Mouse (Mus musculus): ENCODE results near the gene Adh6a. TPM values are rescaled to one million over a fixed set of nuclear protein-coding genes. Genes with fewer than 3 reads are reported as not detected.

Gene Adh6a
- total and polyA plus RNA-seq, 3 experiments = not detected

- H3K27me3 ChIP-seq (ENCODE audit: control insufficient read depth, insufficient read depth, low read length) = no peaks in the 10 kb centered on the region
- intact Hi-C loops (cut with DNase I) = loop anchor here (2.0 kb wide), 1 partner anchor 65 kb away; no protein-coding TSS in a partner anchor
Measured at GRCm38 (mm10) chr3:138305486-138306289, 7.4 kb upstream of the Adh6a start.

GRCm38 (mm10) chr3:138306290-138306683, 6.8 kb upstream of the Adh6a start:
- WGBS = 58% methylated on average over 8 of the region's 8 CpGs
- no peak for DNase-seq
- intact Hi-C loops (cut with DNase I) = no loop called here
- Histone ChIP-seq H3K79me2 (replicated peaks; ENCODE audit: control insufficient read depth, insufficient read depth, low read length) (no peaks in the 10 kb centered on the region), H3K4me3 (no peak overlapping the region), H3K27me3 (ENCODE audit: control insufficient read depth, insufficient read depth, low read length) (no peaks in the 10 kb centered on the region), H3K27ac (no peak overlapping the region), H3K4me1 (ENCODE audit: control insufficient read depth, insufficient read depth, low read length) (peaks cover 10% of the 10 kb centered on the region), H3K9ac (ENCODE audit: low read depth, low read length) (no peak overlapping the region), H3K36me3 (ENCODE audit: control insufficient read depth, insufficient read depth, low read length) (no peaks in the 10 kb centered on the region)
- TF ChIP-seq POLR2A (IDR thresholded peaks at IDR 0.05; ENCODE audit: insufficient read depth, low read depth, low read length) (no peak), EP300 (IDR thresholded peaks at IDR 0.05; ENCODE audit: insufficient read depth, low read depth, low read length) (no peak), CTCF (IDR thresholded peaks at IDR 0.05) (no peak)

More at GRCm38 (mm10) chr3:138305486-138306289, 7.4 kb upstream of the Adh6a start:
- Histone ChIP-seq H3K4me1 (ENCODE audit: control insufficient read depth, insufficient read depth, low read length) (peaks cover 10% of the 10 kb centered on the region), H3K36me3 (ENCODE audit: control insufficient read depth, insufficient read depth, low read length) (no peaks in the 10 kb centered on the region), H3K79me2 (replicated peaks; ENCODE audit: control insufficient read depth, insufficient read depth, low read length) (no peaks in the 10 kb centered on the region), H3K4me3 (no peak overlapping the region), H3K9ac (ENCODE audit: low read depth, low read length) (no peak overlapping the region), H3K27ac (no peak overlapping the region)
- TF ChIP-seq EP300 (IDR thresholded peaks at IDR 0.05; ENCODE audit: insufficient read depth, low read depth, low read length) (no peak), CTCF (IDR thresholded peaks at IDR 0.05) (no peak), POLR2A (IDR thresholded peaks at IDR 0.05; ENCODE audit: insufficient read depth, low read depth, low read length) (no peak)
- no peak for DNase-seq
- WGBS = 77% methylated on average over 10 of the region's 10 CpGs

GRCm38 (mm10) chr3:138309910-138310309, 3.2 kb upstream of the Adh6a start:
- no peaks in the 10 kb centered on the region for H3K27me3 ChIP-seq (ENCODE audit: control insufficient read depth, insufficient read depth, low read length)
- intact Hi-C loops (cut with DNase I) = no loop called here
- 89% methylated on average over 8 of the region's 8 CpGs for WGBS
- no peaks in the 10 kb centered on the region for H3K79me2 ChIP-seq (replicated peaks; ENCODE audit: control insufficient read depth, insufficient read depth, low read length)
- H3K4me3 ChIP-seq = no peak overlapping the region
- TF ChIP-seq CTCF (IDR thresholded peaks at IDR 0.05) = no peak
- no peak for TF ChIP-seq POLR2A (IDR thresholded peaks at IDR 0.05; ENCODE audit: insufficient read depth, low read depth, low read length)
- no peak for TF ChIP-seq EP300 (IDR thresholded peaks at IDR 0.05; ENCODE audit: insufficient read depth, low read depth, low read length)
- no peak for DNase-seq
- no peaks in the 10 kb centered on the region for H3K36me3 ChIP-seq (ENCODE audit: control insufficient read depth, insufficient read depth, low read length)
- H3K9ac ChIP-seq (ENCODE audit: low read depth, low read length) = no peak overlapping the region
- no peak overlapping the region for H3K27ac ChIP-seq
- H3K4me1 ChIP-seq (ENCODE audit: control insufficient read depth, insufficient read depth, low read length) = peaks cover under 1% of the 10 kb centered on the region; the same call in 1 of the 2 replicates

- TF ChIP-seq CTCF (IDR thresholded peaks at IDR 0.05) (peak; percentile 48), EP300 (IDR thresholded peaks at IDR 0.05; ENCODE audit: insufficient read depth, low read depth, low read length) (no peak)
- 85% methylated on average over 6 of the region's 6 CpGs for WGBS
Measured at GRCm38 (mm10) chr3:138311015-138311414, 2.1 kb upstream of the Adh6a start.

GRCm38 (mm10) chr3:138316908-138317472, 3.9 kb downstream of the Adh6a start:
- intact Hi-C loops (cut with DNase I) = no loop called here
- TF ChIP-seq EP300 (IDR thresholded peaks at IDR 0.05; ENCODE audit: insufficient read depth, low read depth, low read length) (no peak), POLR2A (IDR thresholded peaks at IDR 0.05; ENCODE audit: insufficient read depth, low read depth, low read length) (no peak)

More at GRCm38 (mm10) chr3:138311015-138311414, 2.1 kb upstream of the Adh6a start:
- intact Hi-C loops (cut with DNase I) = no loop called here
- H3K4me1 ChIP-seq (ENCODE audit: control insufficient read depth, insufficient read depth, low read length) = no peaks in the 10 kb centered on the region
- no peaks in the 10 kb centered on the region for H3K79me2 ChIP-seq (replicated peaks; ENCODE audit: control insufficient read depth, insufficient read depth, low read length)
- H3K27ac ChIP-seq = no peak overlapping the region
- DNase-seq = no peak
- H3K9ac ChIP-seq (ENCODE audit: low read depth, low read length) = no peak overlapping the region
- no peaks in the 10 kb centered on the region for H3K36me3 ChIP-seq (ENCODE audit: control insufficient read depth, insufficient read depth, low read length)
- no peak overlapping the region for H3K4me3 ChIP-seq
- no peaks in the 10 kb centered on the region for H3K27me3 ChIP-seq (ENCODE audit: control insufficient read depth, insufficient read depth, low read length)

GRCm38 (mm10) chr3:138325001-138325400, 11.9 kb downstream of the Adh6a start:
- intact Hi-C loops (cut with DNase I) = no loop called here

More at GRCm38 (mm10) chr3:138316908-138317472, 3.9 kb downstream of the Adh6a start:
- no peaks in the 10 kb centered on the region for H3K79me2 ChIP-seq (replicated peaks; ENCODE audit: control insufficient read depth, insufficient read depth, low read length)
- 85% methylated on average over 2 of the region's 2 CpGs for WGBS
- no peaks in the 10 kb centered on the region for H3K27me3 ChIP-seq (ENCODE audit: control insufficient read depth, insufficient read depth, low read length)
- H3K4me3 ChIP-seq = no peak overlapping the region
- H3K27ac ChIP-seq = no peak overlapping the region
- H3K36me3 ChIP-seq (ENCODE audit: control insufficient read depth, insufficient read depth, low read length) = no peaks in the 10 kb centered on the region
- H3K9ac ChIP-seq (ENCODE audit: low read depth, low read length) = no peak overlapping the region
- DNase-seq = no peak
- no peaks in the 10 kb centered on the region for H3K4me1 ChIP-seq (ENCODE audit: control insufficient read depth, insufficient read depth, low read length)

More at GRCm38 (mm10) chr3:138325001-138325400, 11.9 kb downstream of the Adh6a start:
- no peaks in the 10 kb centered on the region for H3K4me1 ChIP-seq (ENCODE audit: control insufficient read depth, insufficient read depth, low read length)
- DNase-seq = no peak
- H3K9ac ChIP-seq (ENCODE audit: low read depth, low read length) = no peak overlapping the region
- 93% methylated on average over 17 of the region's 17 CpGs for WGBS
- no peaks in the 10 kb centered on the region for H3K36me3 ChIP-seq (ENCODE audit: control insufficient read depth, insufficient read depth, low read length)
- H3K4me3 ChIP-seq = no peak overlapping the region
- no peaks in the 10 kb centered on the region for H3K79me2 ChIP-seq (replicated peaks; ENCODE audit: control insufficient read depth, insufficient read depth, low read length)
- no peaks in the 10 kb centered on the region for H3K27me3 ChIP-seq (ENCODE audit: control insufficient read depth, insufficient read depth, low read length)
- TF ChIP-seq EP300 (IDR thresholded peaks at IDR 0.05; ENCODE audit: insufficient read depth, low read depth, low read length) = no peak
- TF ChIP-seq POLR2A (IDR thresholded peaks at IDR 0.05; ENCODE audit: insufficient read depth, low read depth, low read length) = no peak
- TF ChIP-seq CTCF (IDR thresholded peaks at IDR 0.05) = no peak
- no peak overlapping the region for H3K27ac ChIP-seq
